Mouse (Mus musculus) ES-E14 (cell line): ENCODE results near the gene Il11ra1. TPM values are rescaled to one million over a fixed set of nuclear protein-coding genes. Genes with fewer than 3 reads are reported as not detected.
A peak's percentile ranks its signal among the peaks of the same experiment; 100 is the strongest.

Experiments
- DNase-seq: peaks from one replicate; pipeline ENCODE4 v3.0.0-alpha.2; 2013; ENCODE audit warnings: low read depth, low spot score
- H3K27ac ChIP-seq: 2 replicates; pipeline ENCODE4 v1.5.1; 2012; ENCODE audit warnings: low read depth, mild to moderate bottlenecking, low read length, moderate library complexity, mixed read lengths; ENCODE audit not compliant: poor library complexity, insufficient read depth, severe bottlenecking
- H3K36me3 ChIP-seq: 2 replicates; pipeline ENCODE4 v1.6.1; 2012; ENCODE audit warnings: mild to moderate bottlenecking, low read length, moderate library complexity, mixed read lengths; ENCODE audit not compliant: control insufficient read depth, poor library complexity, insufficient read depth, severe bottlenecking
- H3K4me1 ChIP-seq, 2 experiments: fragments of 150-350 bp in 1 of 2; sonication (generic) in 1 of 2; 2 replicates each; pipeline ENCODE4 v1.6.1; 2012; ENCODE audit warnings: low read length in 2 of 2, mild to moderate bottlenecking in 1 of 2, mixed read lengths in 1 of 2; ENCODE audit not compliant: control insufficient read depth in 2 of 2, insufficient read depth in 2 of 2, poor library complexity in 1 of 2
- H3K4me3 ChIP-seq, 2 experiments: fragments of 150-350 bp in 1 of 2; sonication (generic) in 1 of 2; 2 replicates each; pipeline ENCODE4 v1.5.1; 2012; ENCODE audit warnings: low read length in 2 of 2, low read depth in 1 of 2, mild to moderate bottlenecking in 1 of 2, mixed read lengths in 1 of 2; ENCODE audit not compliant: insufficient read depth in 1 of 2, poor library complexity in 1 of 2, severe bottlenecking in 1 of 2
- H3K9ac ChIP-seq: 2 replicates; pipeline ENCODE4 v1.6.1; 2012; ENCODE audit warnings: low read depth, mild to moderate bottlenecking, low read length, mixed read lengths; ENCODE audit not compliant: poor library complexity, insufficient read depth, severe bottlenecking
- H3K9me3 ChIP-seq: fragments of 150-350 bp; sonication (generic); 2 replicates; pipeline ENCODE4 v1.6.1; 2012; ENCODE audit warnings: low read depth, mild to moderate bottlenecking, low read length; ENCODE audit not compliant: control insufficient read depth, insufficient read depth
- CHD2 ChIP-seq: IDR thresholded peaks from 2 replicates; pipeline ENCODE4 v1.6.1; 2014; ENCODE audit warnings: mild to moderate bottlenecking, low read depth, low read length, inconsistent platforms
- HCFC1 ChIP-seq: IDR thresholded peaks from 2 replicates; pipeline ENCODE4 v1.6.1; 2012; ENCODE audit warnings: low read length, inconsistent platforms, borderline replicate concordance; ENCODE audit not compliant: insufficient read depth
- MAFK ChIP-seq: IDR thresholded peaks from 2 replicates; pipeline ENCODE4 v1.6.1; 2014; ENCODE audit warnings: mild to moderate bottlenecking, low read depth, low read length, inconsistent platforms; ENCODE audit not compliant: insufficient read depth
- ZC3H11A ChIP-seq: IDR thresholded peaks from 2 replicates; pipeline ENCODE4 v1.6.1; 2012; ENCODE audit warnings: low read depth, mild to moderate bottlenecking, inconsistent platforms, low read length, borderline replicate concordance
- ZNF384 ChIP-seq: IDR thresholded peaks from 2 replicates; pipeline ENCODE4 v1.6.1; 2012; ENCODE audit warnings: low read depth, low read length, inconsistent platforms
- in situ Hi-C, 2 experiments: fragments of 600-800 bp; cut with MboI; formaldehyde crosslinking; loops; one replicate each; pipeline ENCODE4 v1.15.1; 2025; ENCODE audit warnings: low sequenced_read_pairs in 2 of 2, inconsistent platforms in 1 of 2; ENCODE audit not compliant: unreplicated experiment in 2 of 2
- total RNA-seq: library from RNA; depleted of rRNA; stranded (reverse); fragments of 300-350 nt; gene quantifications from 2 replicates; pipeline ENCODE4 v1.2.3, GENCODE M21; 2012

Il11ra1 gene
- total RNA-seq, 1 experiment: 13.5 TPM

DNA sequence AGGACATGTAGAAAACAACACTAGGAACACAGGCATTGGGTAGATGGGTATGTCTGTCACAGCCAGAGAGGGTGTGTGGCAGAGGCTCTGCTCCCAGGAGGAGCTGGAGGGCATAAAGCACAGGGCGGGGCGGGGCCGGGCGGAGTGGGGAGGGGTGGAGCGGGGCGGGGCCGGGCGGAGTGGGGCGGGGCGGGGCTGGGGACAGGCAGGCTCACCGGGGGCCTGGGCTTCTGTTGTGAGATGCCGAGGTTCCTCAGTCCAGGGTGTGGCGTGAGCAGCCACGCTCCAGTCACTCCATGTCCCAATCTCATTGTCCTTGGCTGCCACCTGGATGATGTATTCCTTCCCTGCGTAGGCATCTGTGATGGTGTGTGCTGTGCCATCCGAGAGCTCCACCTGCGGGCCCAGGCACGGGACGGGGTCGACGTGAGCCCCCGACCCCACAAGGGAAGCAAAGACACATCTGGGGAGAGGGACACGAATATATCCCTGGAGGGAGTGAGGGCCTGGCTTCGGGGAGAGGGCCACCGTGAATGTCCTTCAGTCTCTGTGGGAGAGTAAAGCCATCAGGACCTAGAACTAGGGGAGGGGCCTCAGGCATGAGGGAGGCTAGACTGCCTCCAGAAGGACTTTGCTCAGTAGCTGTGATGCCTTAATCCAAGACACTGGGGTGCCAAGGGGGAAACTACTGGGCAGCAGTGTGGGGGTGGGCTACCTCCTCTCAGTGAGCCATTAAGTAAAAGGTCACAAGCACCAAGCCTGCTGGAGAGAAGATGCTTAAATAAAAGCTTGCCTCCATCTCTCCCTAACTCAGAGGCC, 41.0 kb upstream of the Il11ra1 start:
- TF ChIP-seq MAFK (no peak), ZC3H11A (no peak), CHD2 (no peak), ZNF384 (no peak), HCFC1 (no peak)
- in situ Hi-C loops: no loop called here
- no peak overlapping the region for H3K9ac ChIP-seq

DNA sequence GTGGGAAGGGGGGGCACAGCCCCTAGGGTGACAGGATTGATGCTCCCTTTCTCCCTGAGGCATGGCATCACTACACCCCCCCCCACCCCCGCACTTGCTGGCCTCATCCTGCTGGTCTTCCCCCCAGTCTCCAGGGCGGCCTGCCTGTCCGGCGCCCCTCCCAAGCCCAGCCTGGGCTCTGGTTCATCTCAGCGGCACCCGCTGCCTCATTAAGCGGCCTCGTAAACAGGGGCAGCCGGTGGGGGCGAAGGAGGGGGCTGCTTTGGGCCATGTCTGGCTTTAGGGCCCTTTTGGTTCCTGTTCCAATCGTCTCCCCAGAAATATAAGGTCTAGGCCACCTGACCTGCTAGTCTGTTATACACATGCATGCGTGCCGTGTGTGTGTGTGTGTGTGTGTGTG, 40.2 kb upstream of the Il11ra1 start:
- DNase-seq: no peak
- Histone ChIP-seq H3K36me3 (no peaks in the 10 kb centered on the region; the same call in none of the 2 replicates), H3K4me3 (no peak overlapping the region), H3K27ac (no peak overlapping the region), H3K9ac (no peak overlapping the region), H3K4me1 (peaks cover 2 to 33% of the 10 kb centered on the region in 2 experiments; a peak in 3 of 4 replicates), H3K9me3 (no peaks in the 10 kb centered on the region)
- TF ChIP-seq ZNF384 (no peak), CHD2 (no peak), MAFK (no peak), HCFC1 (no peak), ZC3H11A (no peak)
- in situ Hi-C loops: no loop called here

More for the DNA sequence above, 41.0 kb upstream of the Il11ra1 start:
- H3K27ac ChIP-seq: no peak overlapping the region
- no peak for DNase-seq
- H3K4me1 ChIP-seq: peaks cover 2 to 28% of the 10 kb centered on the region in 2 experiments; a peak in 2 of 4 replicates
- H3K36me3 ChIP-seq: no peaks in the 10 kb centered on the region; the same call in none of the 2 replicates
- H3K4me3 ChIP-seq: 0 out of 4 replicates have a peak overlapping the region, but pooled peaks of 1 of the 2 experiments have one; percentile 5
- no peaks in the 10 kb centered on the region for H3K9me3 ChIP-seq

DNA sequence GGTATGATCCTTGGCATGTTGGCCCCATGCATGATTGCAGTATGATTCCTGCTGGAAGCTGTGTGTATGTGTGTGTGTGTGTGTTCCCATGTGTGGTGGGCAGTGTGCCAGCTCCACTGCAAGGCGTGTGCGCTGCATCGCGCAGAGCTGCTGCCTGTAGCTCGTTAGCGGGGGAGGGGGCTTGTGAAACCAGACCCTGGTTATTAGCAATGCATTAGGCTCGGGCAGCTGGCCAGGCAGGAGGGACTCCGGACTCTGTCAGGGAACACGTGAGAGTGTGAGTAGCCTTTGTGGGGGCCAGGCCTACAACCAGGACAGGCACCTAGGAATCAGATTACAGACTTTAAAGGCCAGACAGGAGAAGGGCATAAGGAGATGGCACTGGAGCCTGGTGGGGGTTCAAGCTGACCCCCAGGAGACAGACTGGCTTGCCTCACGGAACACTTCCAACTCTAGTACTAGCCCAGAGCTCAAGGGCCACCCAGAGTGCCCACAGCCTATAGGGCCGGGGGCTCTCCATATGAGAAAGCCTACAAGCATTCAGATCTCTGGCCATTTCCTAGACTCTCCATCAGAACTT, 38.8 kb upstream of the Il11ra1 start:
- DNase-seq: no peak
- in situ Hi-C loops: no loop called here
- no peak for TF ChIP-seq HCFC1
- no peak for TF ChIP-seq ZC3H11A
- TF ChIP-seq ZNF384: no peak
- TF ChIP-seq CHD2: no peak
- no peak for TF ChIP-seq MAFK
- Histone ChIP-seq H3K27ac (no peak overlapping the region), H3K4me3 (no peak overlapping the region), H3K4me1 (peaks cover 5 to 45% of the 10 kb centered on the region in 2 experiments; a peak in 3 of 4 replicates), H3K9me3 (no peaks in the 10 kb centered on the region), H3K9ac (no peak overlapping the region), H3K36me3 (no peaks in the 10 kb centered on the region; the same call in none of the 2 replicates)

DNA sequence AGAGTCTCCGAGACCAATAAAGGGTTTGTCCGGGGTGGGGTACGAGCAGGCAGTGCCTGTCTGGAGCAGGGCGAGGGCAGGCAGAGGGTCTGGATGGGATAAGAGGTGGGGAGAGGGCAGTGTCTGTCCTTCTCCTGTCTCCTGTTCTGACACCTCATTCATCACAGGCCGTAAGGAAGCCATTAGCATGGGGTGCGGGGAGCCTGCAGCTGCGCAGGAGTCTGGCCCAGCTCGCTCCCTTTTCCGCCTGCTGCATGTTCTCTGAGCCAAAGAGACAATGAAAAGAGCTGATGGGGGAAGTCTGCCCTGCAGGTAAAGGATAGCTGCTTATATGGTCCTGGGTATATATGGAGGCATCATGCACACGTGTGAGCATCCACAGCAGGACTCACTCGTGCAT, 37.1 kb upstream of the Il11ra1 start:
- Histone ChIP-seq H3K4me1 (peaks cover 5 to 46% of the 10 kb centered on the region in 2 experiments; a peak in 3 of 4 replicates), H3K27ac (no peak overlapping the region), H3K9me3 (no peaks in the 10 kb centered on the region), H3K9ac (no peak overlapping the region), H3K36me3 (no peaks in the 10 kb centered on the region; the same call in none of the 2 replicates), H3K4me3 (no peak overlapping the region)
- TF ChIP-seq ZC3H11A (no peak), CHD2 (no peak), HCFC1 (no peak), ZNF384 (no peak), MAFK (no peak)
- no peak for DNase-seq
- in situ Hi-C loops: no loop called here
